Mouse (Mus musculus) neural tube, embryonic 11.5 days (tissue): ENCODE measurements around the gene Iapp. TPM values are rescaled to one million over a fixed set of nuclear protein-coding genes. Genes with fewer than 3 reads are reported as not detected.
A peak's percentile ranks its signal among the peaks of the same experiment; 100 is the strongest.
"Not testable (repeated sequence)": the region's sequence is repeated elsewhere in the genome, so short reads cannot be mapped to it uniquely, and the experiment has no call there.

Source experiments
- ATAC-seq: fragments of 200-750 bp; cut with Nextera tagmentation; 2 replicates; pipeline ENCODE4 v1.8.0; 2017; ENCODE audit warnings: moderate number of reproducible peaks, mild to moderate bottlenecking, moderate TSS enrichment, moderate library complexity; ENCODE audit not compliant: insufficient read depth, low FRiP score, low TSS enrichment
- DNase-seq: peaks from one replicate; pipeline ENCODE4 v3.0.0-alpha.2; 2015; ENCODE audit warnings: low spot score
- H3K27ac ChIP-seq: fragments of 300-500 bp; sonication (generic); 2 replicates; pipeline ENCODE4 v1.5.1; 2014; ENCODE audit warnings: low read depth, mild to moderate bottlenecking, low read length
- H3K27me3 ChIP-seq: fragments of 300-500 bp; sonication (generic); 2 replicates; pipeline ENCODE4 v1.6.1; 2014; ENCODE audit warnings: mild to moderate bottlenecking, low read length, mixed read lengths; ENCODE audit not compliant: control insufficient read depth, insufficient read depth
- H3K36me3 ChIP-seq: fragments of 300-500 bp; sonication (generic); 2 replicates; pipeline ENCODE4 v1.6.1; 2014; ENCODE audit warnings: mild to moderate bottlenecking, low read length, moderate library complexity, mixed read lengths; ENCODE audit not compliant: control insufficient read depth, insufficient read depth
- H3K4me1 ChIP-seq: fragments of 300-500 bp; sonication (generic); 2 replicates; pipeline ENCODE4 v1.6.1; 2014; ENCODE audit warnings: low read length, mixed read lengths; ENCODE audit not compliant: control insufficient read depth, insufficient read depth
- H3K4me2 ChIP-seq: fragments of 300-500 bp; sonication (generic); 2 replicates; pipeline ENCODE4 v1.6.1; 2014; ENCODE audit warnings: low read depth, mild to moderate bottlenecking, moderate library complexity
- H3K4me3 ChIP-seq: fragments of 300-500 bp; sonication (generic); 2 replicates; pipeline ENCODE4 v1.5.1; 2014; ENCODE audit warnings: low read depth, low read length
- H3K9ac ChIP-seq: fragments of 300-500 bp; sonication (generic); 2 replicates; pipeline ENCODE4 v1.6.1; 2014; ENCODE audit warnings: mild to moderate bottlenecking, low read length
- H3K9me3 ChIP-seq: fragments of 300-500 bp; sonication (generic); 2 replicates; pipeline ENCODE4 v1.6.1; 2016; ENCODE audit warnings: low read length; ENCODE audit not compliant: control insufficient read depth
- WGBS: fragments of 180-500 bp; shearing (Covaris S2); extraction: QIAGEN DNeasy Blood & Tissue Kit; methylation state at CpG from one replicate; pipeline ENCODE4 v1.1.7; 2014; 5-methylcytosine and 5-hydroxymethylcytosine counted together
- polyA plus RNA-seq: library from polyadenylated mRNA; unstranded; fragments of >200 nt; fragmentation: Nextera tagmentation; extraction: Ambion mirVana; gene quantifications from 2 replicates; pipeline ENCODE4 v1.2.1, GENCODE M21; 2014

The Iapp gene
- polyA plus RNA-seq, 1 experiment from 2014 or later: not detected

- H3K27ac ChIP-seq: no peak overlapping the region
- no peak overlapping the region for H3K9ac ChIP-seq
- 72% methylated on average over 1 of the region's 1 CpGs for WGBS
- no peak overlapping the region for H3K4me3 ChIP-seq
- ATAC-seq (no peak), DNase-seq (no peak)
- H3K4me1 ChIP-seq: no peaks in the 10 kb centered on the region
- H3K9me3 ChIP-seq: no peaks in the 10 kb centered on the region
- no peak overlapping the region for H3K4me2 ChIP-seq
- no peaks in the 10 kb centered on the region for H3K36me3 ChIP-seq
- no peaks in the 10 kb centered on the region for H3K27me3 ChIP-seq
These were observed 31.0 kb downstream of the Iapp start for GRCm38 (mm10) chr6:142329201-142329600.

- no peak overlapping the region for H3K9ac ChIP-seq
- no peaks in the 10 kb centered on the region for H3K9me3 ChIP-seq
- no peak overlapping the region for H3K4me2 ChIP-seq
- ATAC-seq: no peak
- WGBS: 77% methylated on average over 2 of the region's 2 CpGs
- H3K4me1 ChIP-seq: no peaks in the 10 kb centered on the region
- no peak overlapping the region for H3K27ac ChIP-seq
- no peaks in the 10 kb centered on the region for H3K27me3 ChIP-seq
- no peaks in the 10 kb centered on the region for H3K36me3 ChIP-seq
- DNase-seq: no peak
- no peak overlapping the region for H3K4me3 ChIP-seq
These were observed 40.7 kb downstream of the Iapp start for GRCm38 (mm10) chr6:142338961-142339360.

- DNase-seq: no peak
- H3K4me2 ChIP-seq: no peak overlapping the region
- H3K27ac ChIP-seq: no peak overlapping the region
- no peaks in the 10 kb centered on the region for H3K36me3 ChIP-seq
- 43% methylated on average over 2 of the region's 2 CpGs for WGBS
- H3K27me3 ChIP-seq: no peaks in the 10 kb centered on the region
- no peaks in the 10 kb centered on the region for H3K9me3 ChIP-seq
- H3K4me3 ChIP-seq: no peak overlapping the region
- no peaks in the 10 kb centered on the region for H3K4me1 ChIP-seq
- ATAC-seq: no peak
- no peak overlapping the region for H3K9ac ChIP-seq
These were observed 41.4 kb downstream of the Iapp start for GRCm38 (mm10) chr6:142339576-142339975.

GRCm38 (mm10) chr6:142343561-142343960 is 45.3 kb downstream of the Iapp start:
- ATAC-seq (no peak), DNase-seq (peak; percentile 55)
- no peak overlapping the region for H3K27ac ChIP-seq
- H3K4me1 ChIP-seq: peaks cover 4% of the 10 kb centered on the region; the same call in 1 of the 2 replicates
- H3K4me2 ChIP-seq: no peak overlapping the region
- no peaks in the 10 kb centered on the region for H3K36me3 ChIP-seq
- no peak overlapping the region for H3K9ac ChIP-seq
- no peaks in the 10 kb centered on the region for H3K9me3 ChIP-seq
- no peak overlapping the region for H3K4me3 ChIP-seq
- no peaks in the 10 kb centered on the region for H3K27me3 ChIP-seq
- 74% methylated on average over 2 of the region's 2 CpGs for WGBS

GRCm38 (mm10) chr6:142345440-142346038 is 47.3 kb downstream of the Iapp start, which contains the start of gene Pyroxd1:
TSS of gene Pyroxd1 (plus strand) at chr6:142345654.
- under 1% methylated on average over 48 of the region's 48 CpGs for WGBS
- peak; percentile 92 for ATAC-seq
- Histone ChIP-seq H3K4me2 (peak within 1 kb of the TSS; percentile 37), H3K36me3 (peaks cover 3% of the 10 kb centered on the region; the same call in 1 of the 2 replicates), H3K4me3 (peak within 1 kb of the TSS; percentile 73), H3K27ac (no peak within 1 kb of the TSS), H3K27me3 (no peaks in the 10 kb centered on the region), H3K9me3 (no peaks in the 10 kb centered on the region), H3K9ac (peak within 1 kb of the TSS; percentile 60), H3K4me1 (peaks cover 4% of the 10 kb centered on the region; the same call in 1 of the 2 replicates)
- DNase-seq: peak; percentile 91

- WGBS: 67% methylated on average over 12 of the region's 12 CpGs
- H3K9ac ChIP-seq: peak overlapping the region; percentile 60
These were observed 48.2 kb downstream of the Iapp start for GRCm38 (mm10) chr6:142346181-142347110.

GRCm38 (mm10) chr6:142347431-142348385 is 49.5 kb downstream of the Iapp start:
- H3K9me3 ChIP-seq: no peaks in the 10 kb centered on the region
- peaks cover 3% of the 10 kb centered on the region; the same call in 1 of the 2 replicates for H3K36me3 ChIP-seq
- no peak for DNase-seq
- H3K9ac ChIP-seq: no peak overlapping the region
- no peak overlapping the region for H3K4me3 ChIP-seq
- H3K27me3 ChIP-seq: no peaks in the 10 kb centered on the region
- no peak overlapping the region for H3K4me2 ChIP-seq
- WGBS: 89% methylated on average over 11 of the region's 11 CpGs
- peaks cover 4% of the 10 kb centered on the region; the same call in 1 of the 2 replicates for H3K4me1 ChIP-seq
- no peak overlapping the region for H3K27ac ChIP-seq
- ATAC-seq: no peak

More at GRCm38 (mm10) chr6:142346181-142347110, 48.2 kb downstream of the Iapp start:
- Histone ChIP-seq H3K27ac (no peak overlapping the region), H3K27me3 (no peaks in the 10 kb centered on the region), H3K4me3 (peak overlapping the region; percentile 73), H3K4me1 (peaks cover 4% of the 10 kb centered on the region; the same call in 1 of the 2 replicates), H3K9me3 (no peaks in the 10 kb centered on the region), H3K4me2 (peak overlapping the region; percentile 37), H3K36me3 (peaks cover 3% of the 10 kb centered on the region; the same call in 1 of the 2 replicates)
- ATAC-seq (no peak), DNase-seq (no peak)

GRCm38 (mm10) chr6:142352099-142352498 is 53.9 kb downstream of the Iapp start:
- H3K4me1 ChIP-seq, H3K27ac ChIP-seq, H3K36me3 ChIP-seq, H3K9me3 ChIP-seq, H3K4me2 ChIP-seq, H3K27me3 ChIP-seq, DNase-seq, ATAC-seq, H3K9ac ChIP-seq, H3K4me3 ChIP-seq: not testable (repeated sequence)
- WGBS: 95% methylated on average over 3 of the region's 3 CpGs
